Mouse (Mus musculus): ENCODE measurements around the gene Pcdh19. TPM values are rescaled to one million over a fixed set of nuclear protein-coding genes. Genes with fewer than 3 reads are reported as not detected.

Gene Pcdh19
- polyA plus RNA-seq, 1 experiment from 2014 or later = 2.9 TPM

DNA sequence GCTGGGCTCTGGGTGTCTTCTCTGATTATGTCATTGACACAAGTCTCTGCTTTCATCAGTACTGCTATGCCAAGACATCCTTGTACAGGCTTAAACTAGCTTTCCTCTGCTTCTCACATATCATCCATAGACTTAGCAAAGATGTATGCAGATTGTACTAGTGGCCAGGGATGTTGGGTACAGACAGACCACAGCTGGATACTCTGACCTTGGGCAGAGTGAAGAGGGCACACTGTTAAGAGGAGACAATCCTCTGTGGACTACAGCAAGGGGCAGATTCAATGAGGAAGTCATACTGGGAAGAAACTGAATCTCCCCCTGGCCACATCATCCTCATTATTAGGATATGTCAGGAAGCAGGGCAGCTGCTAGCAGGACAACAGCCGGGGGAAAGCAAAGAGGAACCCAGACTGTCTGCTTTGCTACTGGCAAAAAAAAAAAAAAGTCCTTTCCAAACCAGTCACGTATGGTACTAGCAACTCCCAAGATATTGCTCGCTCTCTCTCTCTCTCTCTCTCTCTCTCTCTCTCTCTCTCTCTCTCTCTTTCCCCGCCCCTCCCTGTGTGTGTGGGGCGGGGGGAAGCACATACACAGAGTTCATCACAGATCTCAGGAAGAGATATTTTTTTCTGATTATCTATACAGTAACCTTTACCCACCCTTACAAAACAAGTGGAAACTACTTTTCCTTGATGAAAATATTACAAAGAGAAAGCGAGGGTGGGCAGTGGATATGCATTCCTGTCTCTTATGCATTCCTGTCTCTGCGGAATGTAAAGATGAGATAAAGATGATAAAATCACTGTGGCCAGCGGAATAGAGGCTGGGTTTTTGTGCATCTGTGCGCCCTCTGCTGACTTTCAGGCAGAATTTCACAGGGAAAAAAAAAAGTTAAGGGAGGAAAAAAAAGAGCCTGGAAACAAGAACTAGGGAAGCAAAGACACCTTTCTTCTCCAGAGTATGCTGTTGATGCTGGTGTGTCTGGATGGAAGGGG lies 31.2 kb downstream of the Pcdh19 start:
- H3K27me3 ChIP-seq = peaks cover 17% of the 10 kb centered on the region
- DNase-seq (ENCODE audit: low read depth, low spot score) = no peak
- in situ Hi-C loops (cut with MboI; ENCODE audit: low pct_unique_long_range_greater_than_20kb) = no loop called here
- ChIA-PET CTCF (interaction anchor here (0.9 kb wide), 1 partner anchor 35 kb away, joined by 3 read pairs; no protein-coding TSS in a partner anchor), POLR2A (no interaction called here)
- no peak for ATAC-seq
- TF ChIP-seq CTCF (IDR thresholded peaks at IDR 0.05) = peak; percentile 71

DNA sequence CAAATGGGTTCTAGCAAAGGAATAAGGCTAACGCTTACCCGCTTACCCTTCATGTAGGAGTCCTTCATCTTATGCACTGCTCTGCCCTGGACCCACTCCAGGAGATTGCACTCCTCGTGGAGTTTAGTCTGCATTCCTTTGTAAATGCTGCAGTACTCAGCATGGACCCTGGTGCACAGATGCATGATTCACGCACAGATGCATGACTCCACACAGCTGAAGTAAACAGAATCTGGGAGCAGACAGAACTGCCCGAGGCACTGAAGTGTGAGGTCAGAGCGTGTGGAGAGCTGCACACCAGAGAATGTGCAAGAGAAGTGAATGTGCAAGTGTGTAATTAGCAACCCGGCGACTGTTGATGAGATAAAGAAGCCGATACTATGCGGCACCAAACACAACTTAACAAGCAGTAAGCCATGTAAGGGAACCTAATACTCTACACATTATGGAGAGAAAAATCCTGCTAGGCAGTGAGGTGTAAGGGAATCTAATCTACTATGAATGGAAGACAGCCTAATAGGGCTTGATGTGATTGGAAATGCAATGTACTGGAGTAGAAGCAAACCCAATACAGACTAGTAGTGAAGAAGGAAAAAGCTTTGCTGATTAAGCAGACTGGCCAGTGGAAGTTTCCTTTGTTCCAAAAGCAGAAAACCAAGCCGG lies 32.8 kb downstream of the Pcdh19 start:
- ChIA-PET POLR2A (no interaction called here), CTCF (interaction anchor here (1.9 kb wide), 1 partner anchor 10 kb away, joined by 7 read pairs; no protein-coding TSS in a partner anchor)
- peaks cover 15% of the 10 kb centered on the region for H3K27me3 ChIP-seq
- no peak for TF ChIP-seq CTCF (IDR thresholded peaks at IDR 0.05)
- ATAC-seq (peak; percentile 91), DNase-seq (ENCODE audit: low read depth, low spot score) (peak; percentile 56)
- in situ Hi-C loops (cut with MboI; ENCODE audit: low pct_unique_long_range_greater_than_20kb) = no loop called here

DNA sequence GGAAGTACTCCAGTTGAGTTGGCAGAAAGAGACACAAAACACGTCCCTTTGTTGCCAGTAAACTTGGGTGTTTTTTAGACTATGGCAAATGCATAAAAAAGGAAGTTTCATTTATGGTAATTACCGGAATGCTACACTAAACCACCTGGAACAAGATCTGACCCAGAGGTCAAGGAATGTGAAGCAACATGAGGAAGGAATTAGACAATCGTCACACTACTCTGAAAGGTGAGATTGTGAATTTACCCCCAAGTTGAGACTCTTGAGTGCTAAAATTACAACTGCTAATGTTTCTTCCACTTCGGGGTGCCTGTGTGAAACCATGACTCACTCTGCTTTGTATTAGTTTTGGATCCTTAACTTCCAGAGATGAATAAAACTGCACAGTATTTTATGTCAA lies 33.6 kb downstream of the Pcdh19 start:
- ATAC-seq (peak; percentile 27), DNase-seq (ENCODE audit: low read depth, low spot score) (no peak)
- H3K27me3 ChIP-seq = peaks cover 10% of the 10 kb centered on the region
- TF ChIP-seq CTCF (IDR thresholded peaks at IDR 0.05) = no peak
- ChIA-PET CTCF (interaction anchor here (0.8 to 1.9 kb wide), 2 partner anchors 10 to 15 kb away, joined by 3 to 7 read pairs; no protein-coding TSS in a partner anchor), POLR2A (no interaction called here)
- in situ Hi-C loops (cut with MboI; ENCODE audit: low pct_unique_long_range_greater_than_20kb) = no loop called here

DNA sequence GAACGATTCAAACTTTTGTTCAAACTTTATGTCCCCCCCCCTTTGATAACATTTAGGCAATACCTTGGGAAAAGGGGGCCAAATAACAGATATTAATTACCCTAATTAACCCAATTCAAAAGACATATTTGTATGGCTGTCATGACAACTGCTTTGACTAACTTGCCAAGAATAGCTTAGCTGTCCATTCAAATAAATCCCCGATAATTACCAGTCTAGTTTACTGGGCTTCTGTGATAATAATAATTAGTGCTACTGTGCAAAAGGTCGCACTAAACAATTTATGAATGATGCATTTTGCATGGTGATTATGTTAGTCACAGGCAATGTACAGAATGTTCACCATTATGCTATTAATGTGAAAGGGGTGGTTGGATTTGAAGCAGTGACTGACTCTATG lies 35.7 kb downstream of the Pcdh19 start:
- TF ChIP-seq CTCF (IDR thresholded peaks at IDR 0.05) = no peak
- DNase-seq (ENCODE audit: low read depth, low spot score) = no peak
- in situ Hi-C loops (cut with MboI; ENCODE audit: low pct_unique_long_range_greater_than_20kb) = no loop called here
- no peak for ATAC-seq
- ChIA-PET POLR2A (no interaction called here), CTCF (interaction anchor here (1.0 kb wide), 1 partner anchor 8 kb away, joined by 3 read pairs; no protein-coding TSS in a partner anchor)
- H3K27me3 ChIP-seq = peaks cover 13% of the 10 kb centered on the region

DNA sequence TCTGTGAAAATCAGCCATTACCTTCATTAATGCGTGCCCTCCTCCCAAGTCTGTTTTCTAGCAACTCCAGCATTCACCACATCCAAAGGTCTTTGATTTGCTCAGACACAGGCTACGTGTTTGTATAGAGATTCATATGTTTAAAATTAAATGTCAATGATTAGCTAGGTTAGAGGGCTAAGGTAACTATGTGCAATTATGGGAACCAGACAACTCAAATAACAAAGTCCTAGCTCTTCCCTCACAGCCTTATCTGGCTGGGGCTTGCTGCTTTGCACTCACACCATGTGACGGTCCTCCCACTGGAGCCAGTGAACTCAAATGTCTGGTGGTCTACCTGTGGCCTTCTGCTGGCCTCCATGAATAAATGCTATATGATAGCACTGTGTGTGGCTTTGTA lies 38.4 kb downstream of the Pcdh19 start:
- ATAC-seq (no peak), DNase-seq (ENCODE audit: low read depth, low spot score) (no peak)
- CTCF ChIA-PET = no interaction called here
- in situ Hi-C loops (cut with MboI; ENCODE audit: low pct_unique_long_range_greater_than_20kb) = no loop called here
- POLR2A ChIA-PET = no interaction called here
- no peak for TF ChIP-seq CTCF (IDR thresholded peaks at IDR 0.05)
- H3K27me3 ChIP-seq = peaks cover 18% of the 10 kb centered on the region

DNA sequence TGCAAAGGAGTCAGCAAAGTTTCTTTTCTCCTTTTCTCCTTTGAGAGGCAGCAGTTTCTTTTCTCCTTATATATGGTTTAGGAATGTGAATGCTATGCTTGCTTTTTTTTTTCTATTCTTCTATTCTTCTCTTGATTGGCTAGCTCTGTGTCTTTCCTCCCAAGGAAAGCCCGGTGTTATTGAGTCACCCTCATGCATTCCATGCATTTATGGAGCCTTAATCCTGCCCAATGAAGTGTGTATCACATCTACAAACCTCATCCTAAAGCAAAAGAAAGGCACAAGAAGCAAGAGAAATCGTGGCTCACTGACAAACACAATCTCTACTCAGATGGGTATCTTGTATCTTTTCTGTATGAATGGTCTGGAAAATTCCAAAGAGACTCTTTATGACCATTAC lies 41.0 kb downstream of the Pcdh19 start:
- POLR2A ChIA-PET = no interaction called here
- peak; percentile 62 for ATAC-seq
- no peak for DNase-seq (ENCODE audit: low read depth, low spot score)

DNA sequence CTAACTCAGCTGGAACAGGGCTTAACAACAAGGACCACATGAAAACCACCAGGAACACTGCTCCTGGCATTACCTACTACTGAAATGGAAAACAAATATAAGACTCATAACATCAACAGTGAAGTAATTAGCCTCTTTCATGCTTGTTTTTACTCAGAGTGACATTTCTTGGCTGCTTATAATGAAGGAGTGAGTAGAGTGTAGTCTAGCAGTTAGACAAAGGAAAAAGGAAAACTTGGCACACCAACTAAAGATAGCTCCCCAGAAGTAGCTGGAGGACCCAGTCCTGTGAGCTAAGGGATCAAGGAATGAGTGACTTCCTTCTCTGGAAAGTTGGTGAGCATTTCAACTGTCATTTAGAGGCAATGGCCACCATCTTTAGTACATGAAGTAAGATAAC lies 49.3 kb downstream of the Pcdh19 start:
- ATAC-seq (peak; percentile 78), DNase-seq (ENCODE audit: low read depth, low spot score) (no peak)
- H3K27me3 ChIP-seq = peaks cover 24% of the 10 kb centered on the region
- ChIA-PET POLR2A (no interaction called here), CTCF (interaction anchor here (1.3 kb wide), 1 partner anchor 15 kb away, joined by 3 read pairs; no protein-coding TSS in a partner anchor)
- in situ Hi-C loops (cut with MboI; ENCODE audit: low pct_unique_long_range_greater_than_20kb) = no loop called here
- TF ChIP-seq CTCF (IDR thresholded peaks at IDR 0.05) = no peak

More for the DNA sequence above, 41.0 kb downstream of the Pcdh19 start:
- in situ Hi-C loops (cut with MboI; ENCODE audit: low pct_unique_long_range_greater_than_20kb) = no loop called here
- CTCF ChIA-PET = interaction anchor here (1.2 to 1.3 kb wide), 2 partner anchors 14 to 38 kb away, joined by 3 to 4 read pairs; no protein-coding TSS in a partner anchor
- TF ChIP-seq CTCF (IDR thresholded peaks at IDR 0.05) = no peak
- H3K27me3 ChIP-seq = peaks cover 18% of the 10 kb centered on the region

DNA sequence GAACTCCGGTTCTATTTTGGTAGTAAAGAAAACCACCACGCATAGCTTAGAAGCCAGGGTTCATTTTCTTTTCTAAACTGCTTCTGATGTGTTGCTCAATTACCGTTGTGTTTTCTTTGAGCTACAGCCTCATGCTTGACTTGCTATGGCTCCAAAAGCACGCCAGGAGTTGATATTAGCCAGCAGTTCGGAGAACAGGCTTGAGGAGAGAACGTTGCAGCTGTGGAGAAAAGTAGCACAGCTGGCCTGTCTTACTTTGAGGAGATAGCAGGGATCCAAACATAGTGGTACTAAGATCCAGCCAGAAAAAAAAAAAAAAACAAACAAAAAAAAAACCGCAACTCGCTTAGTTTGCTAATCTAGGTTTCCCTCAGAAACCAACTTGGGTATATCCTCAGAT lies 59.2 kb downstream of the Pcdh19 start:
- no peak for ATAC-seq
- peaks cover 22% of the 10 kb centered on the region for H3K27me3 ChIP-seq
- DNase-seq (ENCODE audit: low read depth, low spot score) = no peak
- TF ChIP-seq CTCF (IDR thresholded peaks at IDR 0.05) = no peak
- POLR2A ChIA-PET = no interaction called here
- in situ Hi-C loops (cut with MboI; ENCODE audit: low pct_unique_long_range_greater_than_20kb) = no loop called here
- CTCF ChIA-PET = no interaction called here

DNA sequence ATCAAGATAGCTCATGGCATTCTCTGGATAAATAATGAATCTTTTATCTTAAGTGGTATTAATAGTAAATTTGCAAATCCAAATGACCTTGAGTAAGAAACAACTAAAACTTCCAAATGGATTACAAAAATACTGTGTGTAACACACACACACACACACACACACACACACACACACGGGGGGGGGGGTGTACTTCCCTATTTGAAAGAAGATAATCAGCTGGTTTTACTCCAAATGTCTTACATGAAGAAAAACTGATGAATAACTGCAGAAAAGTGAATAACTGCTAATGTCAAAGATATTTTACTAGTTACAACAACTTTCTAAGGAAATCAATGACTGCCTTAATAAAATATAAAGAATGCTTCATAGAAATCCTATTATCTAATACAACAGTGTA lies 70.6 kb downstream of the Pcdh19 start:
- DNase-seq (ENCODE audit: low read depth, low spot score) (no peak), ATAC-seq (no peak)
- in situ Hi-C loops (cut with MboI; ENCODE audit: low pct_unique_long_range_greater_than_20kb) = no loop called here
- ChIA-PET POLR2A (no interaction called here), CTCF (no interaction called here)
- no peak for TF ChIP-seq CTCF (IDR thresholded peaks at IDR 0.05)
- peaks cover 27% of the 10 kb centered on the region for H3K27me3 ChIP-seq

DNA sequence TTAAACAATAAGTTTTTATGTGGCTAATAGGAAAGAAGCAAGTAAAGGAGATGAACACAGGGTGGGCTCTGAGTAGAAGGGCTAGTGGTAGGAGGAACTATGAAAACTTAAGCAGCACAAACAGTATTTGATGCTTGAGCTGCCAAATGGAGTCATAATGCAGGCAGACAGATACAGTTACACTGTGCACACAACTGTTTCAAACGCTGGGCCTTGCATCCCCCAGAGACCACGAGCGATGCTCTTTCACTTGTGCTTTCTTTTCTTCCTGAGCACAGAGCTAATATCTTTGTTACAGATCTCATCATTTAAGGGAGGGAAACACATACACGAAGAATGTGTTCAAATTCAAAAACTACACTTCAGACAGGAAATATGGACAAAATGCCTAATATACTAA lies 83.0 kb downstream of the Pcdh19 start:
- TF ChIP-seq CTCF (IDR thresholded peaks at IDR 0.05) = no peak
- no peak for ATAC-seq
- ChIA-PET CTCF (no interaction called here), POLR2A (no interaction called here)
- H3K27me3 ChIP-seq = peaks cover 28% of the 10 kb centered on the region
- in situ Hi-C loops (cut with MboI; ENCODE audit: low pct_unique_long_range_greater_than_20kb) = no loop called here
- no peak for DNase-seq (ENCODE audit: low read depth, low spot score)

DNA sequence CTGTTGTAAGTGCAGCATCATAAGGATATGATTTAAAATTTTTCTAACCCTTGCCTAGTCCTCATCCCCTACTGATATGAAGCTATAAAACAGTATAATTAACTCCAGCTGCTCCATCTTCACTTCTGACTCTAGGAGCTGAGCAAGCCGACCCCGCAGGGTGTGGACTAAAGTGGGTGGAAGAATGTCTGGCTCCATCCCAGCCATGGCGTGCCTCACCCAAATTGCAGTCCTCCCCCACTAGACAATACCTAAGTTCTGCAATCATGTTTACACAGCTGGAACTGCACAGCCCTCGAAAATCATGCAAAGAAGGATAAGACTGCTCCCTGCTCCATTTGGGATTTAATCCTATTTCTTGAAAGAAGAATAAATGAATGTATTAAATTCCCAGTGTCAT lies 84.5 kb downstream of the Pcdh19 start:
- no peak for ATAC-seq
- H3K27me3 ChIP-seq = peaks cover 23% of the 10 kb centered on the region
- no peak for TF ChIP-seq CTCF (IDR thresholded peaks at IDR 0.05)
- in situ Hi-C loops (cut with MboI; ENCODE audit: low pct_unique_long_range_greater_than_20kb) = no loop called here
- ChIA-PET CTCF (no interaction called here), POLR2A (no interaction called here)
- no peak for DNase-seq (ENCODE audit: low read depth, low spot score)

Measured in Patski (cell line).